Mouse (Mus musculus) neural tube, embryonic 13.5 days (tissue): Measurements from ENCODE around the gene A3galt2. TPM values are rescaled to one million over a fixed set of nuclear protein-coding genes. Genes with fewer than 3 reads are reported as not detected.

Experiments
- ATAC-seq: fragments of 200-750 bp; cut with Nextera tagmentation; 2 replicates; pipeline ENCODE4 v1.8.0; 2017; ENCODE audit warnings: low read depth, mild to moderate bottlenecking, moderate TSS enrichment, moderate library complexity
- H3K27ac ChIP-seq: fragments of 300-500 bp; sonication (generic); replicated peaks from 2 replicates; pipeline ENCODE4 v1.5.1; 2015; ENCODE audit warnings: moderate library complexity, mild to moderate bottlenecking, inconsistent platforms
- H3K27me3 ChIP-seq: fragments of 300-500 bp; sonication (generic); 2 replicates; pipeline ENCODE4 v1.6.1; 2015; ENCODE audit warnings: mild to moderate bottlenecking, inconsistent platforms
- H3K36me3 ChIP-seq: fragments of 300-500 bp; sonication (generic); 2 replicates; pipeline ENCODE4 v1.6.1; 2015; ENCODE audit warnings: mild to moderate bottlenecking, inconsistent platforms
- H3K4me1 ChIP-seq: fragments of 300-500 bp; sonication (generic); replicated peaks from 2 replicates; pipeline ENCODE4 v1.6.1; 2015; ENCODE audit warnings: inconsistent platforms
- H3K4me2 ChIP-seq: fragments of 300-500 bp; sonication (generic); 2 replicates; pipeline ENCODE4 v1.6.1; 2015; ENCODE audit warnings: inconsistent platforms, mild to moderate bottlenecking, moderate library complexity
- H3K4me3 ChIP-seq: fragments of 300-500 bp; sonication (generic); 2 replicates; pipeline ENCODE4 v1.5.1; 2015; ENCODE audit warnings: mild to moderate bottlenecking, inconsistent platforms
- H3K9ac ChIP-seq: fragments of 300-500 bp; sonication (generic); 2 replicates; pipeline ENCODE4 v1.6.1; 2015; ENCODE audit warnings: moderate library complexity, mild to moderate bottlenecking, inconsistent platforms
- H3K9me3 ChIP-seq: fragments of 300-500 bp; sonication (generic); 2 replicates; pipeline ENCODE4 v1.6.1; 2016; ENCODE audit warnings: inconsistent platforms
- WGBS: fragments of 180-500 bp; shearing (Covaris S2); methylation state at CpG from one replicate; pipeline ENCODE4 v1.1.7; 2015; 5-methylcytosine and 5-hydroxymethylcytosine counted together
- polyA plus RNA-seq: library from polyadenylated mRNA; unstranded; fragments of >200 nt; fragmentation: Nextera tagmentation; extraction: Ambion mirVana; gene quantifications from 2 replicates; pipeline ENCODE4 v1.2.1, GENCODE M21; 2015

A3galt2 gene
- polyA plus RNA-seq, 1 experiment from 2014 or later = 0.46 TPM

DNA sequence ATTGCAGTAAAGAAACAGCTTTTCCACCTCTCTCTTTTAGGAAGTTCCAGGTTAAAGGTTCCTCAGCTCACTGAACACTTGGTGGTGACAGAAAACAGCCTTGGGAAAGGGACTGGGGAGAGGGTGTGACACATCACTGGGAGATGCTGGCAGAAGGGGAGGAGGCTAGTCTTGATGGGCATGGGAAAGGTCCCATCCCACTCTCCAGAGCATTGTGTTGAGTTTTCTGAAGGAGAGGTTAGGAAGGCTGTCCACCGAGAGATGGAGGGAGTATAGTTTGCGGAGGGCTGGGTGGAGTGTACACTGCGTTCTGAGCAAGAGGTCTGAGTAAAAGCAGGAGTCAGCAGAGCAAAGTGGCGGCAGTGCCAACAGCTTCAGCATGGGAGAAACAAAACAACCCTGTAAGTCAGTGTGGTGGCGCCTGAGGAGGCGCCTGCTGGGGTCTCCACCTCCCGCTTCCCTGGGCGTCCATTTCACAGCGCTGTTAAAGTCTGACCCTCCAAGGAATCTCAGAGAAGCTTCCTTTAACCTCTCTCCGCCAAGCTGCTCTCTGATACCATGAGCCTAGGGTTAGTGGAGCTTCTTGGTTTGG is 12.7 kb upstream of the A3galt2 start:
- Histone ChIP-seq H3K4me1 (peaks cover 45% of the 10 kb centered on the region), H3K9ac (peak overlapping the region; percentile 45; the same call in 1 of the 2 replicates), H3K27ac (peak overlapping the region; percentile 52; the same call in 1 of the 2 replicates), H3K9me3 (no peaks in the 10 kb centered on the region), H3K4me2 (0 out of 2 replicates have a peak overlapping the region, but pooled peaks have one; percentile 7), H3K27me3 (no peaks in the 10 kb centered on the region), H3K4me3 (no peak overlapping the region), H3K36me3 (peaks cover 47% of the 10 kb centered on the region)
- ATAC-seq = no peak
- 51% methylated on average over 10 of the region's 10 CpGs for WGBS

GRCm38 (mm10) chr4:128743031-128743626 is 12.0 kb upstream of the A3galt2 start:
- H3K36me3 ChIP-seq = peaks cover 53% of the 10 kb centered on the region

DNA sequence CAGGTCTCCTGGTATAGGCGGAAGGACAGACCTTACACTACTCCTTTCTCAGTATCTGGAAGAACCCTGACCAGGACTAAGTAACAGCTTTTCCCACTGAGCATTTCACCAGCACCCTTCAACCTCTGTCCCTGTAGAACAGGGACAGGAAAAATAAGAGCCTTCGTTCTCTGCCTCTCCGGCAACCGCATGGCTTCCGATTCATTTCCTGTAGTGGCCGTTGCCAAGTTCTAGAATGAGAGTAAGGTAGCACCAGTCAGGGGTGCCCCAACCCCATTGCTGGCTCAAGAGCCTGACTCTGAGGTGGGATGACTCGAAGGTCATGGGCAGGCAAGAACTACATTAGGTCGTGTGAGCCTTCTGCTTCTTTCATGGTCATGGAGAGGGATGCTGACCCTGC is 10.0 kb upstream of the A3galt2 start:
- no peak for ATAC-seq
- H3K4me3 ChIP-seq = no peak overlapping the region

More at GRCm38 (mm10) chr4:128743031-128743626, 12.0 kb upstream of the A3galt2 start:
- H3K4me3 ChIP-seq = no peak overlapping the region
- ATAC-seq = no peak
- no peaks in the 10 kb centered on the region for H3K27me3 ChIP-seq
- peak overlapping the region; percentile 52; the same call in 1 of the 2 replicates for H3K27ac ChIP-seq
- H3K4me1 ChIP-seq = peaks cover 38% of the 10 kb centered on the region
- no peak overlapping the region for H3K9ac ChIP-seq
- no peaks in the 10 kb centered on the region for H3K9me3 ChIP-seq
- 0 out of 2 replicates have a peak overlapping the region, but pooled peaks have one; percentile 7 for H3K4me2 ChIP-seq
- 63% methylated on average over 12 of the region's 12 CpGs for WGBS

DNA sequence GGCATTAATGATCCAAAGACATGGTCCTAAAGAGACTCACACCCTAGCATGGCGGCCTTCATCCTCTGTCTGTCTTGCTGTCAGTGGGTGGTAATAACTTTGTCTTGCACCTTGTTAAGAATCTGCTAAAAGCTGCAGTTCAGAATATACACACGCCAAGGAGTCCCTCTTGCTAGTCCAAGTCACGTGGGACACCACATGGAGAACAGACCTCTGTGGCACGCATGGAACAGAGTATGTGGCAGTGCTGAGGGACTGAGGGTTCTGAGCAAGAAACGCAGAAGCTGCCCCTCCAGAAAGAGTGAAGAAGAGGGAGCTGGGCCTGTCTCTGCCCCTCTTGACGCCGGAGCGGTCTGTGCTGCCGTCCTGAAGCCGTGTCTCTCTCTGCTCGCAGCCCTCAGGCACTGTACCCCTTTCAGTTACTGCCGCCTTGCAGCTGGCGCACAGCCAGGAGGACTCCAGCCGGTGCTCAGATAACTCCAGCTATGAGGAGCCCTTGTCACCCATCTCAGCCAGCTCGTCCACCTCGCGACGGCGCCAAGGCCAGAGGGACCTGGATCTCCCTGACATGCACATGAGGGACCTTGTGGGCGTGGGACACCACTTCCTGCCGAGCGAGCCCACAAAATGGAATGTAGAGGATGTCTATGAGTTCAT is 7.4 kb upstream of the A3galt2 start:
- Histone ChIP-seq H3K4me3 (no peak overlapping the region), H3K4me2 (no peak overlapping the region), H3K27ac (0 out of 2 replicates have a peak overlapping the region, but pooled peaks have one; percentile 38), H3K4me1 (peaks cover 8% of the 10 kb centered on the region), H3K9ac (no peak overlapping the region), H3K9me3 (no peaks in the 10 kb centered on the region), H3K27me3 (no peaks in the 10 kb centered on the region), H3K36me3 (peaks cover 95% of the 10 kb centered on the region)
- ATAC-seq = peak; percentile 28; the same call in 1 of the 2 replicates
- 66% methylated on average over 22 of the region's 22 CpGs for WGBS

More for the DNA sequence above, 10.0 kb upstream of the A3galt2 start:
- H3K4me1 ChIP-seq = peaks cover 31% of the 10 kb centered on the region
- H3K27me3 ChIP-seq = no peaks in the 10 kb centered on the region
- no peak overlapping the region for H3K4me2 ChIP-seq
- no peak overlapping the region for H3K27ac ChIP-seq
- no peak overlapping the region for H3K9ac ChIP-seq
- peaks cover 71% of the 10 kb centered on the region for H3K36me3 ChIP-seq
- no peaks in the 10 kb centered on the region for H3K9me3 ChIP-seq
- WGBS = 92% methylated on average over 8 of the region's 8 CpGs

- Histone ChIP-seq H3K36me3 (peaks cover 99% of the 10 kb centered on the region), H3K9me3 (no peaks in the 10 kb centered on the region), H3K4me3 (no peak overlapping the region), H3K27ac (no peak overlapping the region), H3K27me3 (no peaks in the 10 kb centered on the region), H3K9ac (no peak overlapping the region), H3K4me1 (0 out of 2 replicates have a peak, but pooled peaks cover 6% of the 10 kb centered on the region), H3K4me2 (no peak overlapping the region)
- no peak for ATAC-seq
- WGBS = 90% methylated on average over 7 of the region's 7 CpGs
Measured at GRCm38 (mm10) chr4:128748309-128748708, 6.9 kb upstream of the A3galt2 start.

- H3K4me2 ChIP-seq = no peak overlapping the region
- no peak overlapping the region for H3K9ac ChIP-seq
- ATAC-seq = no peak
- WGBS = 67% methylated on average over 5 of the region's 5 CpGs
- H3K27ac ChIP-seq = no peak overlapping the region
- H3K9me3 ChIP-seq = no peaks in the 10 kb centered on the region
- H3K36me3 ChIP-seq = peaks cover 93% of the 10 kb centered on the region
- H3K27me3 ChIP-seq = no peaks in the 10 kb centered on the region
- peaks cover 6% of the 10 kb centered on the region; the same call in 1 of the 2 replicates for H3K4me1 ChIP-seq
- no peak overlapping the region for H3K4me3 ChIP-seq
Measured at GRCm38 (mm10) chr4:128751006-128751405, 4.2 kb upstream of the A3galt2 start.

- no peak overlapping the region for H3K4me3 ChIP-seq
- no peak overlapping the region for H3K4me2 ChIP-seq
- 90% methylated on average over 13 of the region's 13 CpGs for WGBS
- H3K36me3 ChIP-seq = peaks cover 82% of the 10 kb centered on the region
- no peak overlapping the region for H3K9ac ChIP-seq
- no peak for ATAC-seq
- H3K9me3 ChIP-seq = no peaks in the 10 kb centered on the region
- H3K4me1 ChIP-seq = peaks cover 2% of the 10 kb centered on the region; the same call in 1 of the 2 replicates
- no peaks in the 10 kb centered on the region for H3K27me3 ChIP-seq
- no peak overlapping the region for H3K27ac ChIP-seq
Measured at GRCm38 (mm10) chr4:128752031-128752757, 3.0 kb upstream of the A3galt2 start.

DNA sequence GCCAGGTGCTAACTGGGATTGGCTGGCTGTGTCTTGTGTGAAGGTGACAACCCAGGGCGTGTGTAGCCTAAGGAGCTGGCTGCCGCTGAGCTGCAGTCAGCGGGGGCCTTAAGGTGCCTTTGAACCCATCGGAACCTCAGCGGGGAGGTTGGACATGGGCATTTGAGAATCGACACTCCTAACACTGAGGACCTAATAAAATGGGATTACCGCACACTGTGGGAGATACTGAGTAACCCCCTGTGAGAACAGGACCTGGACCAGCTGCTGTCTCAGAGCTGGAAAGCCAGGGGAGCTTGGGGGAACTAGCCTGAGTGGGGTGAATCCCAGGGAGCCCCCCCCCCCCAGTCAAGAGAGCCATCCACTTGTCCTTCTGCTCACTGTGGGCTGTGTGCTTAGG is 1.6 kb upstream of the A3galt2 start:
- Histone ChIP-seq H3K27me3 (no peaks in the 10 kb centered on the region), H3K27ac (no peak overlapping the region), H3K4me3 (no peak overlapping the region), H3K9ac (no peak overlapping the region), H3K36me3 (peaks cover 68% of the 10 kb centered on the region), H3K9me3 (no peaks in the 10 kb centered on the region), H3K4me2 (no peak overlapping the region), H3K4me1 (no peaks in the 10 kb centered on the region; the same call in 1 of the 2 replicates)
- ATAC-seq = no peak
- 90% methylated on average over 7 of the region's 7 CpGs for WGBS

GRCm38 (mm10) chr4:128755900-128756299 is 736 bp downstream of the A3galt2 start:
- H3K4me2 ChIP-seq = no peak overlapping the region
- no peaks in the 10 kb centered on the region; the same call in 1 of the 2 replicates for H3K4me1 ChIP-seq
- 0 out of 2 replicates have a peak, but pooled peaks have one; percentile 13 for ATAC-seq
- H3K9ac ChIP-seq = no peak overlapping the region
- H3K27me3 ChIP-seq = no peaks in the 10 kb centered on the region
- WGBS = 82% methylated on average over 7 of the region's 7 CpGs
- no peaks in the 10 kb centered on the region for H3K9me3 ChIP-seq
- H3K27ac ChIP-seq = peak overlapping the region; percentile 20
- H3K36me3 ChIP-seq = peaks cover 45% of the 10 kb centered on the region
- H3K4me3 ChIP-seq = no peak overlapping the region

GRCm38 (mm10) chr4:128759214-128759613 is 4.0 kb downstream of the A3galt2 start:
- Histone ChIP-seq H3K36me3 (peaks cover 14% of the 10 kb centered on the region), H3K27me3 (no peaks in the 10 kb centered on the region), H3K9ac (no peak overlapping the region), H3K4me1 (no peaks in the 10 kb centered on the region; the same call in 1 of the 2 replicates), H3K27ac (no peak overlapping the region), H3K4me3 (no peak overlapping the region), H3K9me3 (peaks cover 13% of the 10 kb centered on the region), H3K4me2 (no peak overlapping the region)
- no peak for ATAC-seq
- WGBS = 81% methylated on average over 5 of the region's 5 CpGs

DNA sequence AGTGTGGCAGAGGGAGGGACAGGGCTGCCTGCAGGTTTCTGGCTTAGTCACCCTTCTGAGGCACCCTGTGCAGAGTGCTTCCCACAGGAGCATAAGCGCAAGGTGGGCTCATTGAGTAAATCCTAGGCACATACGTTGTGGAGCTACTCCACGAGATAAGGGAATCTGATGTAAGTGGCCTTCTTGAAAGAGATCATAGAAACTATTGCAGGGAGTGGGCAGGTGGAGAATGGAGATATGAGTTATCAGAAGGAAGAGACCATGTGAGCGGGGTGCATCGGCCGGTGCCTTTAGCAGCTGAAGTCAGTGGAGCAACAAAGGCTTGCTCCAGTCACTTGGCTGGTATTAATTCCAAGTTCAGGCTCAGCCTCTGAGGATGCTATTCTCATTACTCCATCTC is 4.9 kb downstream of the A3galt2 start:
- no peak overlapping the region for H3K27ac ChIP-seq
- no peak for ATAC-seq
- H3K4me1 ChIP-seq = no peaks in the 10 kb centered on the region; the same call in 1 of the 2 replicates
- no peak overlapping the region for H3K4me3 ChIP-seq
- no peak overlapping the region for H3K9ac ChIP-seq
- 95% methylated on average over 6 of the region's 6 CpGs for WGBS
- no peak overlapping the region for H3K4me2 ChIP-seq
- peaks cover 10% of the 10 kb centered on the region for H3K36me3 ChIP-seq
- peaks cover 15% of the 10 kb centered on the region for H3K9me3 ChIP-seq
- no peaks in the 10 kb centered on the region for H3K27me3 ChIP-seq
